Mouse (Mus musculus) lung, embryonic 16.5 days (tissue): ENCODE measurements at regions not wholly inside any gene's neighbourhood (a gene's known extent, or its start where the extent isn't known, plus 50 kb on each side); places are given as distances from the start of the nearest gene placed in this dataset.

ENCODE experiments used
- ATAC-seq: fragments of 200-750 bp; cut with Nextera tagmentation; 2 replicates; pipeline ENCODE4 v1.8.0; 2017; ENCODE audit warnings: low read depth, mild to moderate bottlenecking, moderate library complexity
- H3K27ac ChIP-seq: fragments of 300-500 bp; sonication (generic); 2 replicates; pipeline ENCODE4 v1.5.1; 2014; ENCODE audit warnings: mild to moderate bottlenecking, control low read depth, low read length
- H3K27me3 ChIP-seq: fragments of 300-500 bp; sonication (generic); 2 replicates; pipeline ENCODE4 v1.6.1; 2014; ENCODE audit warnings: low read depth, low read length, mixed read lengths; ENCODE audit not compliant: control insufficient read depth, insufficient read depth
- H3K36me3 ChIP-seq: fragments of 300-500 bp; sonication (generic); 2 replicates; pipeline ENCODE4 v1.6.1; 2014; ENCODE audit warnings: low read length; ENCODE audit not compliant: control insufficient read depth, insufficient read depth
- H3K4me1 ChIP-seq: fragments of 300-500 bp; sonication (generic); replicated peaks from 2 replicates; pipeline ENCODE4 v1.6.1; 2014; ENCODE audit warnings: low read length, mixed read lengths; ENCODE audit not compliant: control insufficient read depth, insufficient read depth
- H3K4me2 ChIP-seq: fragments of 300-500 bp; sonication (generic); 2 replicates; pipeline ENCODE4 v1.6.1; 2014; ENCODE audit warnings: low read depth, low read length, control low read depth
- H3K4me3 ChIP-seq: fragments of 300-500 bp; sonication (generic); 2 replicates; pipeline ENCODE4 v1.5.1; 2014; ENCODE audit warnings: mild to moderate bottlenecking, low read length, control low read depth
- H3K9ac ChIP-seq: fragments of 300-500 bp; sonication (generic); 2 replicates; pipeline ENCODE4 v1.6.1; 2014; ENCODE audit warnings: low read length, control low read depth
- H3K9me3 ChIP-seq: fragments of 300-500 bp; sonication (generic); 2 replicates; pipeline ENCODE4 v1.6.1; 2016; ENCODE audit warnings: low read length; ENCODE audit not compliant: control insufficient read depth
- WGBS: fragments of 180-500 bp; shearing (Covaris S2); extraction: QIAGEN DNeasy Blood & Tissue Kit; methylation state at CpG from one replicate; pipeline ENCODE4 v1.1.7; 2014; 5-methylcytosine and 5-hydroxymethylcytosine counted together

GRCm38 (mm10) chr5:17006807-17007522, 215.4 kb downstream of the Gm28710 start:
- Histone ChIP-seq H3K27ac (no peak overlapping the region), H3K27me3 (no peaks in the 10 kb centered on the region), H3K36me3 (no peaks in the 10 kb centered on the region), H3K9me3 (no peaks in the 10 kb centered on the region), H3K4me2 (no peak overlapping the region), H3K9ac (no peak overlapping the region), H3K4me3 (no peak overlapping the region), H3K4me1 (no peaks in the 10 kb centered on the region)
- WGBS = 55% methylated on average over 3 of the region's 3 CpGs
- ATAC-seq = no peak

DNA sequence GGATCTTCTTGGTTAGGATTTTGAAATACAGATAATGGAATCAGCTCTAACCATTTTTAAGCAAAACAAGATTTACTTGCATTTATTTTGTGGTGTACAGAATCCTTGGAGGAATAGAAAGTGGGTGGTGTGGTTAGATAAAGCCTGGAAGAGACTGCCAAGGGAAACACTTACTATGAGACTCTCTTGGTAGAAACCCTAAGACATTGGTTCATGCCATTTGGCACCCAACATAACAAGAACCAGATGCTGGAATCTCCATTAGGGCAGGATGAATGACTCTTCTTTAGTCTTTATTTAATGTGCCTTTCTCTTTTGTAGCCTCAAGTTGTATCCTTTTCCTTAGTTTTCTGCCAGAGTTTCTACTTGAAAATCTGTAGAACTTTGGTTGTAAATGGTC, 230.0 kb downstream of the Gm28710 start:
- ATAC-seq = no peak
- no peak overlapping the region for H3K4me3 ChIP-seq
- H3K36me3 ChIP-seq = no peaks in the 10 kb centered on the region

DNA sequence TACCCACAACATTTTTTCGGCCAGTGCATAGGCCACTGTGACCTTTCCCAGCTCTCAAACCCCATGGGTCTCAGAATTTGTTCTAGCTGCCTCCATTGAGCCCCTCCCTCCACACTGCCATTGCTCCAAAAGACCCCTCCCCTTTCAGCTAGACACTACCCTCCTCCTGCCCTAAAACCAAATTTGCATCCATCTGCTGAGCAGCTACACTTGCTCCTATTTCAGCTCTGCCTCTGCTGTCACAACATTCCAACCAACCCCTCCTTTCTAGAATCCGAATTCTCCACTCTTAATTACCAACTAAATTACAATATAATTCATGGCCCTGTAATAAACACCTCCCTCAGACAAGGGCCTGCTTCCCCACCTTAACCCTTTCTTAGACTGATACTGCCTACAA, 262.3 kb downstream of the Gm28710 start:
- Histone ChIP-seq H3K9ac (no peak overlapping the region), H3K9me3 (no peaks in the 10 kb centered on the region), H3K4me2 (no peak overlapping the region), H3K27me3 (no peaks in the 10 kb centered on the region), H3K27ac (no peak overlapping the region), H3K36me3 (no peaks in the 10 kb centered on the region), H3K4me3 (no peak overlapping the region), H3K4me1 (no peaks in the 10 kb centered on the region)
- WGBS = 64% methylated on average over 2 of the region's 2 CpGs
- ATAC-seq = no peak

More for the DNA sequence above, 230.0 kb downstream of the Gm28710 start:
- H3K4me2 ChIP-seq = no peak overlapping the region
- H3K27ac ChIP-seq = no peak overlapping the region
- H3K9ac ChIP-seq = no peak overlapping the region
- no peaks in the 10 kb centered on the region for H3K27me3 ChIP-seq
- no peaks in the 10 kb centered on the region for H3K4me1 ChIP-seq
- no peaks in the 10 kb centered on the region for H3K9me3 ChIP-seq

- H3K4me1 ChIP-seq = no peaks in the 10 kb centered on the region
- H3K36me3 ChIP-seq = no peaks in the 10 kb centered on the region
- H3K9ac ChIP-seq = no peak overlapping the region
- H3K27ac ChIP-seq = no peak overlapping the region
- WGBS = 97% methylated on average over 8 of the region's 8 CpGs
- no peak for ATAC-seq
- no peak overlapping the region for H3K4me2 ChIP-seq
- H3K27me3 ChIP-seq = no peaks in the 10 kb centered on the region
- no peak overlapping the region for H3K4me3 ChIP-seq
- H3K9me3 ChIP-seq = no peaks in the 10 kb centered on the region
These were observed 273.0 kb downstream of the Gm28710 start for GRCm38 (mm10) chr5:17064565-17064964.

DNA sequence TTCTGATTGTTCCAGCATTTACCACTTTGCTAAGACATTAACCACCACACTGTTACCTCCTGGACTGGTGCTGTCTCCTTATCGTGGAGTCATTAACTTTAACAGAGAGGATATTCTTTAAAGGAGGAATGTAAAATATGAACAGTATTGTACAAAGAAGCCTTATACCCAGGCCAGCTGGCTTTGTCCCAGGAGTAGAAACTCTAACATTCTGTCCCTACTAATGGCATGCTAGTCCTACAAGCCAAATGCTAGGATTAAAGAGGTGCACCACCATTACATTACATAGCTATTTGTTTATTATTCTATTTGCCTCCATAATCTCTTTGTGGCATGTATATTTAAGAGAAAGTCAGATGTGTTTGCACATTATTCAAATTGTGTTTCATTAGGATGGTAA, 288.8 kb downstream of the Gm28710 start:
- 19% methylated on average over 1 of the region's 1 CpGs for WGBS

GRCm38 (mm10) chr5:17111556-17111955, 261.4 kb upstream of the Speer4f2 start:
- Histone ChIP-seq H3K4me3 (no peak overlapping the region), H3K9ac (no peak overlapping the region), H3K4me1 (no peaks in the 10 kb centered on the region), H3K36me3 (no peaks in the 10 kb centered on the region), H3K27me3 (no peaks in the 10 kb centered on the region), H3K4me2 (no peak overlapping the region), H3K9me3 (no peaks in the 10 kb centered on the region), H3K27ac (no peak overlapping the region)
- no peak for ATAC-seq
- WGBS = 61% methylated on average over 1 of the region's 1 CpGs

More for the DNA sequence above, 288.8 kb downstream of the Gm28710 start:
- Histone ChIP-seq H3K36me3 (no peaks in the 10 kb centered on the region), H3K4me2 (no peak overlapping the region), H3K9me3 (no peaks in the 10 kb centered on the region), H3K9ac (no peak overlapping the region), H3K27me3 (no peaks in the 10 kb centered on the region), H3K4me1 (no peaks in the 10 kb centered on the region), H3K4me3 (no peak overlapping the region), H3K27ac (no peak overlapping the region)
- ATAC-seq = no peak

- no peak overlapping the region for H3K4me2 ChIP-seq
- H3K9me3 ChIP-seq = no peaks in the 10 kb centered on the region
- H3K27me3 ChIP-seq = no peaks in the 10 kb centered on the region
- H3K36me3 ChIP-seq = no peaks in the 10 kb centered on the region
- ATAC-seq = no peak
- 45% methylated on average over 2 of the region's 2 CpGs for WGBS
- H3K4me1 ChIP-seq = no peaks in the 10 kb centered on the region
- no peak overlapping the region for H3K4me3 ChIP-seq
- H3K27ac ChIP-seq = no peak overlapping the region
- H3K9ac ChIP-seq = no peak overlapping the region
These were observed 261.0 kb upstream of the Speer4f2 start for GRCm38 (mm10) chr5:17112026-17112425.

- 55% methylated on average over 3 of the region's 3 CpGs for WGBS
- ATAC-seq = no peak
- H3K9ac ChIP-seq = no peak overlapping the region
- H3K9me3 ChIP-seq = no peaks in the 10 kb centered on the region
- no peak overlapping the region for H3K4me3 ChIP-seq
- no peak overlapping the region for H3K27ac ChIP-seq
- H3K36me3 ChIP-seq = no peaks in the 10 kb centered on the region
- H3K4me1 ChIP-seq = no peaks in the 10 kb centered on the region
- no peaks in the 10 kb centered on the region for H3K27me3 ChIP-seq
- H3K4me2 ChIP-seq = no peak overlapping the region
These were observed 257.9 kb upstream of the Speer4f2 start for GRCm38 (mm10) chr5:17115035-17115434.

GRCm38 (mm10) chr5:17116072-17116471, 256.9 kb upstream of the Speer4f2 start:
- Histone ChIP-seq H3K27ac (0 out of 2 replicates have a peak overlapping the region, but pooled peaks have one; percentile 6), H3K9me3 (no peaks in the 10 kb centered on the region), H3K4me2 (no peak overlapping the region), H3K36me3 (no peaks in the 10 kb centered on the region), H3K27me3 (no peaks in the 10 kb centered on the region), H3K4me3 (no peak overlapping the region), H3K4me1 (no peaks in the 10 kb centered on the region), H3K9ac (no peak overlapping the region)
- peak; percentile 98 for ATAC-seq
- WGBS = 15% methylated on average over 3 of the region's 3 CpGs

GRCm38 (mm10) chr5:17125240-17125639, 247.7 kb upstream of the Speer4f2 start:
- 74% methylated on average over 2 of the region's 2 CpGs for WGBS
- H3K9ac ChIP-seq = no peak overlapping the region
- H3K9me3 ChIP-seq = no peaks in the 10 kb centered on the region
- H3K4me2 ChIP-seq = no peak overlapping the region
- H3K36me3 ChIP-seq = no peaks in the 10 kb centered on the region
- H3K27me3 ChIP-seq = no peaks in the 10 kb centered on the region
- no peak overlapping the region for H3K27ac ChIP-seq
- ATAC-seq = no peak
- H3K4me3 ChIP-seq = no peak overlapping the region
- H3K4me1 ChIP-seq = no peaks in the 10 kb centered on the region
